Mouse (Mus musculus): ENCODE results near the gene Traip. TPM values are rescaled to one million over a fixed set of nuclear protein-coding genes. Genes with fewer than 3 reads are reported as not detected.
"Not testable (repeated sequence)": the region's sequence is repeated elsewhere in the genome, so short reads cannot be mapped to it uniquely, and the experiment has no call there.

Gene Traip
- total RNA-seq, 2 experiments from 2014 or later = 0.46 to 0.88 TPM

GRCm38 (mm10) chr9:108001922-108002770 lies 52.2 kb downstream of the Traip start, which contains the start of gene Ip6k1:
Gene Ip6k1 (plus strand): TSS chr9:108002501.
- peak; percentile 99 for DNase-seq

DNA sequence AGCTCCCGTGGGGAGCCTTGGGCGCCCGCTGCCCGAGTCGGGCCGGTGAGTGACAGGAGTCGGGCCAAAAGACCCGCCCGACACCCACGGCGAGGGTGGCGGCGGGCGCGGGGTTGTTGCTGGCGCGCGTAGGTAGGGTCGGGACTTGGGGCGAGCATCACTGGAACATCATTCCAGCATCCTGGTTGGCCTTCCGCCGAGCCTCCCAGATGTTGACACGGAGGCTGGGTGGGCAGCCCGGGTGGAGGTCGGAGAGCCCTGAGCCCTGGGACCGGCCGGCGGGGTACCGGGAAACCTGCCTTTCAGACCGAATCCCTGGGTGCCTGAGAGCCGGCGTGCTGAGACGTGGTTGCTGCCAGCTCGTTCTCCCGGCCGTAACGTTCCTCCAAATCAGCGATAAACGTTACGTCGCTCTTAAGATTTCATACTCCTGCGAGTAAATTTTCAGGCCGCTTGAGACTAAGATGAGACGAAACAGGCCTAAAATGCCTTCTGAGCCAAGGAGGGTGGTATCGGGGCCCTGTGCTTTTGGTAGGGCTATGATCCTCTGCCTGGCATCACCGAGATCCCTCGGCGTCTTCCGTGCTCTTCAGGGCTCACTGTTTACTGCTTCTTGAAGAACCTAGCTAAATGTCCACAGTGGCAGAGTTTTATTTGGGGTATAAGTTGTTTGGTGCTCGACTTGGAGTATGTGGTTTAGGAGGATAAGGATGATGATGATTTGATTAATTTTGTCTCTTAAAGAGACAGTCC lies 53.0 kb downstream of the Traip start:
- DNase-seq = peak; percentile 46

DNA sequence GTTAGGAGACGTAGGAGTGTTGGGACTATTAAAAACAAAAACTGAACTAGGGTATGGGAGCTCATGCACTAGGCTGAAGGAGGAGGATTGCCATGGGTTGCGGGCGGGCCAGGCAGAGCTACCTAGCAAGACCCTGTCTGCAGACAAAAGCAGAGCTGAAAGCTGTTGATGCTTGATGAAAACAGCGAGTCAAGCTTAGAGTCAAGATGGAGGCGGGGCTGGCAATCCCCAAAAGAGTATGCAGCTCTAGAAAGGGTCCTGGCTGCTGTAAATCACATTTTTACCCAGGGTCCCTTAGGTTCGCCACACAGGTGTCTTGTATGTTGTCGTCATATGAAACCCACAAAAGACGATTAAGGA lies 53.6 kb downstream of the Traip start:
- no peak for DNase-seq

- no peak for DNase-seq
These were observed 58.1 kb downstream of the Traip start for GRCm38 (mm10) chr9:108008041-108008440.

GRCm38 (mm10) chr9:108010385-108010784 lies 60.4 kb downstream of the Traip start:
- no peak for DNase-seq

- not testable (repeated sequence) for DNase-seq
These were observed 63.6 kb downstream of the Traip start for GRCm38 (mm10) chr9:108013577-108013976.

DNA sequence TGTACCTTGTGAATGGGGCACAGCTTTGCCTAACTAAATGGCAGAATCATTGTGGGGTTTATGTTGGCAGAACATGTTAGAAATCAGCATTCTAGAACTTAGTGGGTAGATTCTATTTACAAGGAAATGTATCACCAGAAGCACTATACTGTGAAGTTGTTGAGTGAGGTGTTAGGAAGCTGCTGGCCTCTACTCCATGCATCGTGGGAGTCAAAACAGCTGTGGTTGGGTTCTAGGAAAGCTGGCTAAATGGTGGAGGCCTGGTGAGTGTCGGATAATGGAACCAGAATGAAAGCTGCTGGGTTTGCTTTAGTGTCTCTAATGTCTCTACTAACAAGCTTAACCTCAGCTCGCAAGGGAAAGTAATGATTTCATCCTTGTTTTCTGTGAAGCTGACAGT lies 67.2 kb downstream of the Traip start:
- DNase-seq = no peak

DNA sequence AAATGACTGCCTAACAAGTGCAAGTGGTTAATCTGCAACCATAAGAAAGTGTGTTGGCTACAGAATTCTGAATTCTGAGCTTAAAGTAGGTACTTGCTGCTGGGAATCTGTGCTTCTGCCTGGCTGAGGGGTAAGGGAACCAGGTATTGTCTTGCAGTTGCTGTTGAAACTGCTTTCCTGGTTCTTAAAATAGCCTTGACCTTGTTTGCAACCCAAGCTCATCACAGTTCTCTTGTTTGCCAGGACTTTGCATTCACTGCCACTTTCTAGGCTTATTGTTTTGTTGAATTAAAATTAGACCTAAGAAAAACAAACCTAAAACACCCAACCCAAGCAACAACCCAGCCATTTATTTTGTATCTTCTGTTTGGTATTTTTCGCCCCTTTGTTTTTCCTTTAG lies 70.8 kb downstream of the Traip start:
- no peak for DNase-seq

Other genes starting within 250 kb of the Traip start
- gene Sema3f, start 239.7 kb upstream of the Traip start, total RNA-seq (2021) = 1 to 10 TPM; 5.9 to 9.7 TPM
- 10 to 100 TPM; 35.3 to 36.6 TPM for gene Rbm5, start 179.1 kb upstream of the Traip start, total RNA-seq (2021)
- gene Rbm6, start 76.9 kb upstream of the Traip start, total RNA-seq (2021) = 10 to 100 TPM; 18.3 to 20.7 TPM
- 1 to 10 TPM; 8.3 to 9.6 TPM for gene Mon1a, start 62.0 kb upstream of the Traip start, total RNA-seq (2021)
- gene Mst1r, start 43.3 kb upstream of the Traip start, total RNA-seq (2021) = 1 to 10 TPM; 1.3 to 2.1 TPM
- not detected for gene Actl11, start 21.7 kb upstream of the Traip start, total RNA-seq (2021)
- gene Camkv, start 14.5 kb upstream of the Traip start, total RNA-seq (2021) = under 1 TPM; 0.18 to 0.38 TPM
- 1 to 10 TPM; 2.4 to 2.8 TPM for gene Uba7, start 25.4 kb downstream of the Traip start, total RNA-seq (2021)
- not detected for gene Gm20661, start 32.9 kb downstream of the Traip start, total RNA-seq (2021)
- gene Inka1, start 35.7 kb downstream of the Traip start, total RNA-seq (2021) = 1 to 10 TPM; 2.8 to 3.1 TPM
- under 1 TPM; 0.43 to 0.48 TPM for gene Cdhr4, start 42.4 kb downstream of the Traip start, total RNA-seq (2021)
- gene Gm20662, start 46.2 kb downstream of the Traip start, total RNA-seq (2021) = not detected
- gene Ip6k1, start 52.4 kb downstream of the Traip start, total RNA-seq (2021) = 10 to 100 TPM; 21.0 to 23.3 TPM
- gene Gmppb, start 99.1 kb downstream of the Traip start, total RNA-seq (2021) = 1 to 10 TPM; 6.0 to 6.2 TPM
- 1 to 10 TPM; 1.9 to 2.4 TPM for gene Amigo3, start 103.0 kb downstream of the Traip start, total RNA-seq (2021)
- not detected for gene Mst1, start 130.3 kb downstream of the Traip start, total RNA-seq (2021)
- 100 to 1,000 TPM; 163 to 169 TPM for gene Rnf123, start 133.2 kb downstream of the Traip start, total RNA-seq (2021)
- gene Apeh, start 144.5 kb downstream of the Traip start, total RNA-seq (2021) = 10 to 100 TPM; 32.9 to 34.4 TPM
- under 1 TPM; 0.05 to 0.08 TPM for gene Bsn, start 240.2 kb downstream of the Traip start, total RNA-seq (2021)

All from gastrocnemius, postnatal 25 days (tissue).